Mouse (Mus musculus): ENCODE measurements around the gene Pak6.
A peak's percentile ranks its signal among the peaks of the same experiment; 100 is the strongest.

The Pak6 gene

DNA sequence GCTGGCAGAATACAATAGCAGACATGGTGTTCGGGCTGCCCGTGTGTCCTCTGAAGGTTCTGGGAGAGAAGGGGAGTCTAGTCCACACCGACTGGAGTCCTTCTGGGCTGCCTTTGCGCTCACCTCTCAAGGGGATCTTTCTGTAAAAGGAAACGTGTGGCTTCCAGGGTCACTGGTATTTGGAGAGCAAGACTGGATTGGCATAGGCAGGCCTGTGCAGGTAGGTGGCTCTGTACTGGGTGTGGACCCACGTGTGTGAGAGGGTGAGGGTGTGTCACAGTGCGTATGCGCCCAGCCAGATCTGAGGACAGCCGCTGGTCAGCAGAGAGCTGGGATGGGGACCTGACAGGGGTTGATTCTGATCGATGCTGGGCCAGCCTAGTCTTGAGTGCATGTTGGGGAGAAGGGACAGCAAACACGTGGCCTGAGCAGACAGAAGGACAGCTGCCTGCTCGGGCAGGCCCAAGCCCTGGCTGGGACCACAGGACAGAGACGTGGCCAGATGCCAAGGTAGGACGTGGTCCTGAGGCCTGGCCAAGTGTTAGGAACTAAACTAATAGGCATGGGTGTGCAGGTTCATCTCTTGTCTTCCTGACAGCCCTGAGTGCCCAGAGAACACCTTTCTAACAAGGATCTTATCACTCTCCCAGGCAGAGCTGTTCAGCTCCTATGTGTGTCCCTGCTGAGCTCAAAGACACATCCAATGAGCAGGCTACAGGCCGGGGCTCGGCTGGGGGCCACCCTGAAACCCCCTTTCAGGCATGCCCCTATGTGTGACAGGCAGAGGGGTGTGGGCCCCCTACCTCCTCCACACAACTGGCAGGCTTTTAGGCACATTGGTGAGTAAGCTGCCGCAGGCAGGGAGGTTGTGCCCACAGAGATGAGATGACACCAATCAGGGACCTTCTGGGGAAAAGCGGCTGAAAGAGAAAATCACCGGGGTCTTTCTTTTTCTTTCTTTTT, 982 bp downstream of the Pak6 start:
- ATAC-seq (ENCODE audit: insufficient number of reproducible peaks, low FRiP score, low TSS enrichment), result no peak

DNA sequence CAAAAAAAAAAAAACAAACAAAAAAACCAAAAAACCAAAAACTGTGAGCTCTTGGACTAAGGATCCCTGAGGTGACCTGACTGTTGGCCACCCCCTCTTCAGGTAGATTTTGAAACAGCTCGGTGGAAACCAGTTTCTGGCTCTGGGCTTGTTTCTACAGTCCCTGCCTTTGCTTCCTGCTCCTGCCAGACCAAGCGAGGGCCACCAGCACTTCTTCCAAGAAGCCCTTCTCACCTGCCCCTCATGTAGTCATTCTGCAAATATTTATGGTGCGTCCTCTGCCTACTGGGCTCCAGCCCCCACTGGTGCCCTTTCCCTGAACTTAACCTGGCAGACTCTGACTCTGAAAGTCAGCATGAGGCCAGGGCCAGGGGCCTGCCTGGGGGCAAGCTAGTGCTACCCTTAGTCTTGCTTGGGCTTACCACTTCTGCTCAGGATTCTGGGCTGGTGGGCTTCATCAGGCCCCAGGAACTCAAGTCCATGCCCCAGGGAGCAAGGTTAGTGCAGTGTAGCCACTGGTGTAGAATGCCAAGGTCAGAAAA, 1.9 kb downstream of the Pak6 start:
- ATAC-seq (ENCODE audit: insufficient number of reproducible peaks, low FRiP score, low TSS enrichment), result no peak

DNA sequence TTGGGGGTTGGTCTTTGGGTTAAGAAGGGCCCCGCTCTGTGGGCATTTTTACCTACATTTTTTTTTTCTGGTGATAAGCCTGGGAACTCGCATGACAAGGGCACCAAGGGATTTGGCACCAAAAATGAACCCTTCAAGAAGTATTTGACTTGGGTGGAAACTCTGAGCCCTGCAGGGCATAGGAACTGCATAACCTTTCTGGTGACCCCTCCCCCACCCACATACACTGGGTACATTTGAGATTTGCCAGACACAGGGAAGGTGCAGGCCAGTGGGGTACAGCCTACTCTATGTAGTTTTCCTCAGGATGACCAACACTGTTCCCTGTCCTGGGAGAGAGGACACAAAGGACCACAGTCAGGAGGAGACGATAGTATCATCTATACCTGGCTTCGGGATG, 2.5 kb downstream of the Pak6 start:
- ATAC-seq (ENCODE audit: insufficient number of reproducible peaks, low FRiP score, low TSS enrichment), result no peak

DNA sequence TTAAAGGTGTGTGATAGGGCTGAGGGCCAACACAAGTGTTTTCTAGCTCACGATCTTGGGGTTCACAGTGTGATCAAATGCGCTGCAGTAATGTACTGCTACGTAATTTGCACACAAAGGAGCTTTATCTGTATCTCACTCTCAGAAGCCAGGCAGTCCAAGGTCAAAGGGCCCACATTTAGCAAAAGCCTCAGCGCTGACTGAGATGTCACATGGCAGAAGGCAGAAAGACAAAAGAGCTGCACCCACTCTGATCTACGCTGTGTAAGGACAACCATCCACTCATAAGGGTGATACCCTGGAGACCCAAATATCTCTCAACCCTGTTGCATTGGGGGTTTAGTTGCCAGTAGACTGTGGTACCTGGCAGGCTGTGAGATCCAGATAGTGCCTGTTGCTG, 4.1 kb downstream of the Pak6 start:
- ATAC-seq (ENCODE audit: insufficient number of reproducible peaks, low FRiP score, low TSS enrichment), result no peak

DNA sequence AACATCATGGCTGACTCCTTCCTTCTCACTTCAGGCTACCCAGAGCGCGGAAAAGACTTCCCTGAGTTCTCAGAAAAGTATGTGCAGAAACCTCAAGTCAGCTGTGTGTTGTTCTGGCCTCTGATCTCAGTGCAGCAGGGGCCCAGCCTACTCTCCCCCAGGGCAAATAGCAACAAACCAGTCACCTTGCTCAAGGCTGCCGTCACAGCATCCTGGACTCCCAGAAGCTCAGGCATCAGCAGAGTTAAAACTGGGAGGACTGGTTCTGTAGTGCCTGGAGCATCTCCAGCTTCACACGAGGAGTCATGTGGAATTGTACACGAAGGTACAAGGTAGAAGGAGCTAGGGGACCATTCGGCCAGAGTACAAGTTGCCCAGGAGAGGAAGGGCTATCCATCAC, 6.1 kb downstream of the Pak6 start:
- ATAC-seq (ENCODE audit: insufficient number of reproducible peaks, low FRiP score, low TSS enrichment), result no peak

DNA sequence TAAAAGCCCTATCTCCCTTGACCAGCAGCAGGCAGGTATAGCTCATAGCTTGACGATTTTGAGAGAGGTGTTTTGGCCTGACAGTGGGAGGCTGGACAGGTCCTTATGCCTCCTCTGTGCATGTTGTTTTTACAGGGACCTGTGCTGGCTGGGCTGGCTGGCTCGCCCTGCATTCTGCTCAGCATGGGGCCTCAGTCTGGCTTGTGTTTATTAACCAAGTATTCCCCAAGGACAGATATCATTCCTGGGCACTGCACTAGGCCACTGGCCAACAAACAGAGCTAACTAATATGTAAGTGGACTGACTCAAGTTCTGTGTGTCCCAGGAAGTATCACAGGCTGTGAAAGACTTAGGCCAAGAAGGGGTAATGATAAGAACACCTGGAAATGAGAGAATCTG, 6.7 kb downstream of the Pak6 start:
- no peak for ATAC-seq (ENCODE audit: insufficient number of reproducible peaks, low FRiP score, low TSS enrichment)

DNA sequence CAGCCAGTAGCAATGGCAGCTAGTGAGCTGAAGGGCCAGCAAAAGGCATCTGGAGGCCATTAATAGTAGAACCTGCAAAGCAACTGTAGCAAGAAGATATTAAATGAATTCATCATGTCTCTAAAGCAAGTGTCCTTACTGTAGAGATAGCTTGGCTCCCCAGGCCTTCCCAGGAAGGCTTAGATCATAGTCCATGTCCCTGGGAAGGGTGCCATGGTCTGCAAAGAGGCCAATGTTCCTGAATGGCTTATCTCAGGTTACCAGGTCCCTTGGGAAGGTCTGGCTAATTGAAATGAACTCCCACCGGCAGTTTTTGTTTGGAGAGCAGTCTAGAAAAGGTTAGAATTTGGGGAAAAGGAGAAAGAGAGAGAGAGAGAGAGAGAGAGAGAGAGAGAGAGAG, 8.6 kb downstream of the Pak6 start:
- ATAC-seq (ENCODE audit: insufficient number of reproducible peaks, low FRiP score, low TSS enrichment), result no peak

DNA sequence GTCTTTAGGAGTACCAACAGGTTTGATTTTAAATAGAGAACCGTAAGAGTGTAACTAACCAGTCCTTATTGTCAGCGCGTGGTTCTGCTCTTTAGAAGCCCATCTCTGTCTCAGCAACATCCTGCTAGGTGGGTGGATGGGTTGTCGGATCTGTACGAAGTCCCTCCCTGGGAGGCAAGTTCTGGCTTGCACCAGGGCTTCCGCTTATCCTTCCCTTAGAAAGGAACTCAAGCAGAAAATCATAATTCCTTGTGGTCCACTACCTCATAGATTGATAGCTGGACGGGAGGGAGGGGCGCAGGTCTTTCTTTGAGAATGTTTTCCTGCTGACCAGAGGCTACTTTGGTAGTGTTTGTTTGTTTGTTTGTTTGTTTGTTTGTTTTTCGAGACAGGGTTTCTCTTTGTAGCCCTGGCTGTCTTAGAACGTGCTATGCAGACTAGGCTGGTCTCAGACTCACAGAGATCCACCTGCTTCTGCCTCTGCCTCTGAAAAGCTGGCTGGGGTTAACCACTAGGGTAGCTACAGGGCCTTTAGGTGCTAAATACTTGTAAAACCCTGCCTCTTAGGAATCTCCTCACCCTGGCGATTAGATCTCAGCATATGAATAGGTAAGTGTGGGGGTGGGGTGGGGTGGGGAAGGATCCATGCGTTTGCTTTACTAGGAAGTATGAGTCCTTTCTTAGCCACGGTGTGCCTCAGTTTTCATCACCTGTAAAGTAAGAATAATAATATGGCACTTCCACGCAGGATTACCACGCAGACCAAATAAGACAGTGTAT, 10.8 kb downstream of the Pak6 start:
- no peak for ATAC-seq (ENCODE audit: insufficient number of reproducible peaks, low FRiP score, low TSS enrichment)

DNA sequence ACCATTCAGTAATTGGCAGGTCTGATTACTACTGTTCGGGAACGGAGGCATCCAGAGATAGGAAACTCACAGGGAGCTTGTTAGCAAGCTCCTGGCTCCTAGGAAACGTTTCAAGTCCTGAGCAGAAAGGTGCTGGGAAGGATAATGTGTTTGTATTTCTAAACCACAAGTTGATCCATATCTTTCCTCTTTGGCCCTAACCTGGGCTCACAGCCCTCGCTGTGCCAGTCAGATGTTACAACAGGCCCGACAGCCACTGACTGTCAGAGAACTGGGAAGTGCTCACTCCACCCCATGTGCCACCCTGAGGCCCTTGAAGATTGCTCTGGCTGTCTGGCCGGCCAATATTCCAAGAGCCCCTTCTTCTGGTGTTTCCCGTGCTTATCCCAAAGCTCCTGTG, 11.4 kb downstream of the Pak6 start:
- no peak for ATAC-seq (ENCODE audit: insufficient number of reproducible peaks, low FRiP score, low TSS enrichment)

DNA sequence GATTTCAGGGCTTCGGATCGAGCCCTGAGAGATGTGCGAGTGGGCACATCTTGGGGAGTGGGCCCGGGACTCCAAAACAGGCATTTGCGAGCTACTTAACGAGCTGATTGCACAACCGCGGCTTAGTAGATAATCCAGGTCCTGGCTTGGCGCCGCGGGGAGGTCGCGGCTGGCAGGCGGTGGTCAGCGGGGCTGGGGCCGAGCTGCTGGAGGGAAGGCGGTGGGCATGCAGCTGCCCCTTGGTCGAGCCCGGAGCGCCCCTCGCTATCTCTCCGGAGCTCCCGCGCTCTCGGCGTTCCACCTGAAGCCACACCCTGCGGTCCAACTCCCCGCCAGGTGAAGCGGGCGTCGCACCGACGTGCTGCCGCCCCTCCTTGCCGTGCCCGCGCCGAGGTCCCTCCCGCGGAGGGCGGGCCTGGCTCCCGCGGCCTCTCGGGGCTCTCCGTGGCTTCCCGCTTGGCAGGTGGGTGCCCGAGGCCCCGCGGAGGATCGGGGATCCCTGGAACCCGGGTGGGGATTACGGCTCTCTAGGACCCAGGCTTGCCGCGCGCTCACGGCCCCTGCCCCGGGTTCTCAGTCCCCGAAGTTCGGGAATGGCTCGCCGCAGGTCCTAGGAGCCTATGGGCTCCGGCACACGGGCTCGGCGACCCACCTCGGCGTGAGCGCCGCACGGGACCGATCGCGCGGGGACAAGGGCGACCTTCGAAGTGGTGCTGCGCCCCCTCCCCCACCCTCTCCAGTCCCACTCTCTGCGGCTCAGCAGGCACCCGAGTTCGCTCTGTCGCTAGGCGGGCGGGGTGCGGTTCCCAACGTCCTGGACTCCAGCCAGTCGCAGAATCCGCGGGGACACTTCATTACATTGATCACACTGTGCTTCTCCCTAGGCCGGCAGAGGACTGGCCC, 14.0 kb downstream of the Pak6 start:
- no peak; the same call in 1 of the 2 replicates for ATAC-seq (ENCODE audit: insufficient number of reproducible peaks, low FRiP score, low TSS enrichment)

DNA sequence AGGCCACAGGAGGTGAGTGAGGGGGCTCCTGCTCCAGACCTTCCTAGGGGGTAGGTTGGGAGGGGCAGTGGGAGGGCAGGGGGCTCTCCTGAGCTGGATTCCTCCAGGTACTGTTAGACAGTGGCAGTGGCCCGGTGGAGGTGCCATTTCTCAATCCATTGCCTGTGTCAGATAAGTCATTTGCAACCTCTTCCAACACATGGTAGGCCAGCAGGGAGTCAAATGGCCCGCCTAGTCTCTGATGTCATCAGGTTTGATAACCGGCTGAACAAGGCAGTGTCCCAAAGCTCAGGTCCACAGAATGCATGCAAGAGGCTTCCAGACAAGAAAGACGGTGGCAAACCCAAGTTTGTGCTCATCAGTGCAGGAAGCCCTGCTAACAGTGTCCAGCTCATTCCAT, 14.7 kb downstream of the Pak6 start:
- ATAC-seq (ENCODE audit: insufficient number of reproducible peaks, low FRiP score, low TSS enrichment), result peak; percentile 66; the same call in 1 of the 2 replicates

DNA sequence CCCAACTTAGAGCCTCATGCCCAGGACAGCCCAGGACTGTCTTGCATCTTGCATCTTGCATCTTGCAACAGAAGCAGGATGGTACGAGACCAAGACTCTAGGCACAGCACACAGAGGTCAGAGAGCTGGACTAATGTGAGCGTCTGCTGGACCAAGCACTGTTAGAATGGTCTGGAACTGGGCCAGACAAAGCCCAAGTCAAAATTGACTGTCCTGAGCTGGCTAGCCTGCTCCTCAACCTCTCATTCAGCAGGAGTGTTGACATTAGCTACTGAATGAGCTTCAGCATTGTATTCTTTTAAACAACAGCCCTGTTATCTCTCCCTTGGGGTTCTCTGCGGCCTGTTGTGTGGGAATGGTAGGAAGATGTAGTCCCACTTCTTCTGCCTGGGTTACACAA, 16.5 kb downstream of the Pak6 start:
- ATAC-seq (ENCODE audit: insufficient number of reproducible peaks, low FRiP score, low TSS enrichment), result no peak

DNA sequence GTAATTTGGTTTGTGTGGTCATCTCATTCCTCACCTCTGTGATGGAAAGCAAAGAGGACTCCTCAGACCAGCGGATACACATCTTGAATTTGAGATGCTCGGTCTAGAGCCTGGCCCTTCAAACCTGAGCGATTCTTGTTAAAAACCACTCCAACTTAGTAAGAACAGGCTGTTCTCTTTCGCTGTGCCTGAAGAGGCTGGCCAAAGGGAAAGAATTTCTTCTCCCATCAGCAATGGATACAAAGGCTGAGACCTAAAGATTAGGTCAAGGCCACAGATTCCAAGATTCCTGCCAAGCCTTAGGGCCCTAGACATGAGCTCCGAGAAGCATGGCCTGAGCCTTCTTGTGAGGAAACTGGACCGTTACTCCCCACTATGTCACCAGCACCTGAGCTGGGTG, 17.8 kb downstream of the Pak6 start:
- no peak for ATAC-seq (ENCODE audit: insufficient number of reproducible peaks, low FRiP score, low TSS enrichment)

DNA sequence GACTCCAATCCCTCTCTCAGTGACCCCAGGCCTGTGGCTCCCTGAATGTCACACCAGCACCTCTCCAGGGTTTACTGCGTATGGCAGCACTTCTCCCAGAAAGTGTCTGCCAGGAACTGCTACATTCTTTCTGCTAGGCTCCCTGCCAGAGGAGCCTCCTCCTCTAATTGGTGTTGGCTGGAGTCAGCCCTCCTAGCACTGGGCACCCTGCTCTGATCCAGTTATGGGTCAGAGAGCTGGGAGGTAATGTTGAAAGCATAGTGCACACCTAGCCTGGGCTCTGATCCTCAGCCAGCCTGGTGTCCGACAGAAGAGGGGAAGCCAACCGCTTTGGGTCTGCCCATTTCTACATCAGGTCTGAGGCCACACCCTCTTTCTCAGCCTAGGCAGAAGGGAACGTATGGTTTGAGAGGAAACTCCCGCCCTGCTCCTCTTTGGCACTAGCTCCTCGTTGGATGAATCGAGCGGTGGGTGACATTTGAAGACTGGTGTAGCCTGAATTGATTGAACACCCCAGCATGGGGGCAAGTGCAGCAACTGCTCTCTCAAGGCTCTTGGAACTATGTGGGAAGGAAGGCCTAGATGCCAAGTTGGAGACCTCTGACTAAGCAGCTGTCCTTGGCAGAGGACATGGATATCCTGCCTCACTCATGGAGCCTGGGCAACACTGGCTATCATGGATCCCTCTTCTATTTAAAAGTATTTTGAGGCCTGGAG, 19.6 kb downstream of the Pak6 start:
- ATAC-seq (ENCODE audit: insufficient number of reproducible peaks, low FRiP score, low TSS enrichment), result no peak

DNA sequence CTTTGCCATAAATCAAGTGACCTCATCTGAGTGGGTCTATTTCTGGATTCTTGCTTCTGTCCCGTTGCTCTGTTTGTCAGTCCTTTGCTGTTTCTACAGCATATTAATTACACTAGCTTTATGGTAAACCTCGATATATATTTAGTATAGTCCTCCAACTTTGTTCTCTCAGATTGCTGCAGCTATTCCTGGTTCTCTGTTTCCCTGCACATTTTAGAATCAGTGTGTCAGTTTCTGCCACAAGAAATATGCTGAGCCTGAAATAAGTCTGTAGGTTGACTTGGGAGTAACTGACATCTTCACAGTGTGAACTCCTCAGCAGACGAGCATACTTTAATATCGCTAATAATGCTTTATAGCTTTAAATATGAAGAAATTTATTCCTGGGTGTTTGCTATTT, 22.0 kb downstream of the Pak6 start:
- no peak for ATAC-seq (ENCODE audit: insufficient number of reproducible peaks, low FRiP score, low TSS enrichment)

DNA sequence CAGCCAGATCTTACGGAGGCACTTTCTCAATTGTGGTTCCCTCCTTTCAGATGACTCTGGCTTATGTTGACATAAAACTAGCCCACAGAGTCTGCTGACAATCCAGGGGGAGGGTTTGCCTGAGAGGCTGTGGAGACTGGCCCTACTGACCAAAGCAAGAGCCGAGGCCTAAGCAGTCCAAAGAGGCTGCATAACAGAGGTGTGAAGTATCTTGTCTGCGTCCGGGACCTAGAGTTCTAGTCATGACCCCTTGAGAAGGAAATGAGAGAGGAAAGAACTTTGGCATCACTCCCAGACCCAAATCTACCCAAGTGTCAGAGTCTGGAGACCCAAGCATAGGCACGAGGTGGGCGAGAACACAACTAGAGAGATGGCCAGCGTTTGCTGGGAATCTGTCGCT, 23.6 kb downstream of the Pak6 start:
- no peak for ATAC-seq (ENCODE audit: insufficient number of reproducible peaks, low FRiP score, low TSS enrichment)

DNA sequence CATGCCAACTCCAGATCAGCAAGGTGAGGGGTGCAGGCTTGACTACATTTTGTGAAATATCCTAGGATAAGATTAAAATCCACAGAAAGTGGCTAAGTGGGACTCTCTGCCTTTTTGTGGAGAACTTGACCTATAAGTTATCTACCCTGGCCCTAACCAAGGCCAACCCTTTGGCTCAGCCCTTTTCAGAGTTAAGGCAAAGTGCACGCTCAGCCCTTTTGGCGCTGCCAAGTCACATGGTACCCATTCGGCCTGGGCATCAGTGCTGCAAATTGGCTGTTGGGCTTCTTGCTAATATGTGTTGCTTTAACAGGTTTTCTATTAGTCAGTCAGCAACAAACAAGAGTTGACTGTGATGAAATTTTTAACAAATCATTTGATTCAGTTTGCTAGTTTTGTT, 24.7 kb downstream of the Pak6 start:
- ATAC-seq (ENCODE audit: insufficient number of reproducible peaks, low FRiP score, low TSS enrichment), result no peak

DNA sequence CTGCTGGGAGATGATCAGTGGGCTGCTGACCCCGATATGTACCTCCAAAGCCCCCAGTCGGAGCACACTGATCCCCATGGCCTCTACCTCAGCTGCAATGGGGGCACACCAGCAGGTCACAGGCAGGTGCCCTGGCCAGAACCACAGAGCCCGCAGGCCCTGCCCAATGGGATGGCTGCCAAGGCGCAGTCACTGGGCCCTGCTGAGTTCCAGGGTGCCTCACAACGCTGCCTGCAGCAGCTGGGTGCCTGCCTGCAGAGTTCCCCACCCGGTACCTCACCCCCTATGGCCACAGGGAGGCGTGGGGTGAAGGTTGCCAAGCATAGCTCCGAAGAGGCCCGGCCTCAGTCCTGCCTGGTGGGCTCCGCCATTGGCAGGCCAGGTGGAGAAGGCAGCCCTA, 26.8 kb downstream of the Pak6 start:
- ATAC-seq (ENCODE audit: insufficient number of reproducible peaks, low FRiP score, low TSS enrichment), result no peak

DNA sequence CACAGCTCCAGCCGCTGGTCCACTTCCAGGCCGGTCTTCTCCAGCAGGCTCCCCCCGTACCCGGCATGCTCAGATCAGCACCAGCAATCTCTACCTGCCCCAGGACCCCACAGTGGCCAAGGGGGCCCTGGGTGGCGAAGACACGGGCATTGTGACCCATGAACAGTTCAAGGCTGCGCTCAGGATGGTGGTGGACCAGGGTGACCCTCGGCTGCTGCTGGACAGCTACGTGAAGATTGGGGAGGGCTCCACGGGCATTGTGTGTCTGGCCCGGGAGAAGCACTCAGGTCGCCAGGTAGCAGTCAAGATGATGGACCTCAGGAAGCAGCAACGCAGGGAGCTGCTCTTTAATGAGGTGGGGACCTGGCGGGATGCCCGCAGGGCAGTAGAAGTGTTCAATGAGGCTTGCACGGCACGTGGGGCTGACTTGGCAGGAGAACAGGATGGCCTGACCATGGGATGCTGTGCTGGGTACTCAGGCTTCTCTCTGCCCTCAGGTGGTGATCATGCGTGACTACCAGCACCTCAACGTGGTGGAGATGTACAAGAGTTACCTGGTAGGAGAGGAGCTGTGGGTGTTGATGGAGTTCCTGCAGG, 30.4 kb downstream of the Pak6 start:
- ATAC-seq (ENCODE audit: insufficient number of reproducible peaks, low FRiP score, low TSS enrichment), result no peak
